Mouse (Mus musculus) forebrain, embryonic 14.5 days (tissue): ENCODE measurements at regions not wholly inside any gene's neighbourhood (a gene's known extent, or its start where the extent isn't known, plus 50 kb on each side); places are given as distances from the start of the nearest gene placed in this dataset.
A peak's percentile ranks its signal among the peaks of the same experiment; 100 is the strongest.

Experiments
- ATAC-seq: fragments of 200-750 bp; cut with Nextera tagmentation; 2 replicates; pipeline ENCODE4 v1.8.0; 2017; ENCODE audit warnings: mild to moderate bottlenecking, moderate library complexity
- DNase-seq: peaks from one replicate; pipeline ENCODE4 v3.0.0-alpha.2; 2015; ENCODE audit warnings: low spot score
- H3K27ac ChIP-seq: fragments of 300-500 bp; sonication (generic); 2 replicates; pipeline ENCODE4 v1.5.1; 2014; ENCODE audit warnings: low read depth, mild to moderate bottlenecking, control low read depth, low read length, moderate library complexity
- H3K27me3 ChIP-seq: fragments of 300-500 bp; sonication (generic); replicated peaks from 2 replicates; pipeline ENCODE4 v1.6.1; 2014; ENCODE audit warnings: low read length, control low read depth, mixed read lengths; ENCODE audit not compliant: control insufficient read depth, insufficient read depth
- H3K36me3 ChIP-seq: fragments of 300-500 bp; sonication (generic); 2 replicates; pipeline ENCODE4 v1.6.1; 2014; ENCODE audit warnings: low read length, control low read depth; ENCODE audit not compliant: control insufficient read depth, insufficient read depth
- H3K4me1 ChIP-seq: fragments of 300-500 bp; sonication (generic); 2 replicates; pipeline ENCODE4 v1.6.1; 2014; ENCODE audit warnings: antibody characterized with exemption, low read length, control low read depth; ENCODE audit not compliant: control insufficient read depth, insufficient read depth
- H3K4me2 ChIP-seq: fragments of 300-500 bp; sonication (generic); 2 replicates; pipeline ENCODE4 v1.6.1; 2014; ENCODE audit warnings: mild to moderate bottlenecking, control low read depth, low read length
- H3K4me3 ChIP-seq: fragments of 300-500 bp; sonication (generic); 2 replicates; pipeline ENCODE4 v1.5.1; 2014; ENCODE audit warnings: low read depth, low read length, control low read depth
- H3K9ac ChIP-seq: fragments of 300-500 bp; sonication (generic); 2 replicates; pipeline ENCODE4 v1.6.1; 2014; ENCODE audit warnings: mild to moderate bottlenecking, low read length, control low read depth, moderate library complexity
- H3K9me3 ChIP-seq: fragments of 300-500 bp; sonication (generic); replicated peaks from 2 replicates; pipeline ENCODE4 v1.6.1; 2016; ENCODE audit warnings: low read length, control low read depth, mixed read lengths; ENCODE audit not compliant: control insufficient read depth
- WGBS: fragments of 180-500 bp; shearing (Covaris S2); extraction: QIAGEN DNeasy Blood & Tissue Kit; methylation state at CpG from one replicate; pipeline ENCODE4 v1.1.7; 2014; 5-methylcytosine and 5-hydroxymethylcytosine counted together

DNA sequence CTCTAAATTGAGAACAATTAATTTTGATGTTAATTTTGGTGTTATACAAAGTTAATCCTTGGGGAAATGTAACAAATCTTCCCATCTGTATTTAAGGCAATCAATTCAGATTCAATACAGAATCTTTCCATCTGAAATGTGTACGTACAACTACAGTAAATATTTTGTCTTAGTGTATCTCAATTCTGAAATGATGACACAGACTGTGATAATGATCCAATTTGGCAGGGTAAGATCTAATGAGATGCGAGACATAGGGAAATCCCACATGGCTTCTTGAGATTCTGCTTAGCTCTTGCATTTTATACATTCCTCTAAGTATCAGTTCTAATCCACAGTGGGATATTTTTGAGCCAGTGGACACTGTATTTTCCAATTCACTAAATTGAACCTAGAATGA lies 362.3 kb upstream of the Gnpda2 start:
- Histone ChIP-seq H3K4me2 (no peak overlapping the region), H3K27ac (no peak overlapping the region), H3K36me3 (no peaks in the 10 kb centered on the region), H3K4me3 (no peak overlapping the region), H3K9me3 (no peaks in the 10 kb centered on the region), H3K4me1 (no peaks in the 10 kb centered on the region), H3K9ac (no peak overlapping the region), H3K27me3 (no peaks in the 10 kb centered on the region)
- WGBS: 74% methylated on average over 2 of the region's 2 CpGs
- peak; percentile 60 for DNase-seq
- no peak for ATAC-seq

DNA sequence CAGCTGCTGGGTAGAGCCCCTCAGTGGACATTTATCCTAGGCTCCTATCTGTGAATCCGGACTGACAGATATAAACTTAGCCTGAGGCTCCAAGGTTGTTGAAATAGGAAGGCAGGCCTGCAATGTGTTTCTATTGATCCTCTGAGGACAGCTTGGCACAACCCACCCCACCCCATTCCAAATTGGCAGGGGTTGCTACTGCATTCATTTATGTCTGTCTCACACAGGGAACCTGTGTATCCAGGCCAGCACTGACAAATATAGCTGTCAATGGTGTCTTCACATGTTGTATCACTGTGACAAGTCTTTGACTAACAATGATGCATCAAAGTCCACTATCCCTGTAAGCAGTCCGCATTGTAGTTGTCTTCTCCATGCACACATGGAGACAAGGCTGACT lies 339.3 kb upstream of the Gnpda2 start:
- DNase-seq (no peak), ATAC-seq (no peak)
- Histone ChIP-seq H3K27ac (no peak overlapping the region), H3K9ac (no peak overlapping the region), H3K4me1 (no peaks in the 10 kb centered on the region), H3K9me3 (no peaks in the 10 kb centered on the region), H3K36me3 (no peaks in the 10 kb centered on the region), H3K4me3 (no peak overlapping the region), H3K27me3 (no peaks in the 10 kb centered on the region), H3K4me2 (no peak overlapping the region)
- WGBS: 83% methylated on average over 2 of the region's 2 CpGs
